Mouse (Mus musculus) liver, adult 2 months (tissue): ENCODE measurements at regions not wholly inside any gene's neighbourhood (a gene's known extent, or its start where the extent isn't known, plus 50 kb on each side); places are given as distances from the start of the nearest gene placed in this dataset.

ENCODE experiments used
- DNase-seq: peaks from one replicate; pipeline ENCODE4 v3.0.0-alpha.2; 2011; ENCODE audit warnings: low read depth, low spot score; ENCODE audit errors: extremely low read depth
- H3K27ac ChIP-seq: fragments of 200-500 bp; replicated peaks from 2 replicates; pipeline ENCODE4 v1.5.1; 2012; ENCODE audit warnings: low read depth, mild to moderate bottlenecking, control low read depth, inconsistent platforms, low read length; ENCODE audit not compliant: insufficient read depth
- H3K27me3 ChIP-seq: fragments of 200-500 bp; 2 replicates; pipeline ENCODE4 v1.6.1; 2012; ENCODE audit warnings: mild to moderate bottlenecking, moderate library complexity, low read length, inconsistent platforms; ENCODE audit not compliant: control insufficient read depth, insufficient read depth
- H3K36me3 ChIP-seq: fragments of 200-500 bp; 2 replicates; pipeline ENCODE4 v1.6.1; 2012; ENCODE audit warnings: low read length, inconsistent platforms; ENCODE audit not compliant: control insufficient read depth, insufficient read depth
- H3K4me1 ChIP-seq: fragments of 200-500 bp; 2 replicates; pipeline ENCODE4 v1.6.1; 2011; ENCODE audit warnings: low read length; ENCODE audit not compliant: control insufficient read depth, insufficient read depth
- H3K4me3 ChIP-seq: fragments of 200-500 bp; 2 replicates; pipeline ENCODE4 v1.5.1; 2011; ENCODE audit warnings: low read depth, mild to moderate bottlenecking, control low read depth, low read length, moderate library complexity; ENCODE audit not compliant: insufficient read depth
- H3K79me2 ChIP-seq: fragments of 200-500 bp; 2 replicates; pipeline ENCODE4 v1.6.1; 2012; ENCODE audit warnings: inconsistent platforms, mild to moderate bottlenecking, low read length, moderate library complexity; ENCODE audit not compliant: control insufficient read depth, insufficient read depth
- H3K9ac ChIP-seq: fragments of 200-500 bp; 2 replicates; pipeline ENCODE4 v1.6.1; 2012; ENCODE audit warnings: low read depth, mild to moderate bottlenecking, control low read depth, inconsistent platforms, low read length
- CTCF ChIP-seq: fragments of 200-500 bp; IDR thresholded peaks from 2 replicates; pipeline ENCODE4 v1.5.1; 2011; ENCODE audit warnings: low read depth, low read length, control low read depth
- POLR2A ChIP-seq: fragments of 200-500 bp; IDR thresholded peaks from 2 replicates; pipeline ENCODE4 v1.6.1; 2011; ENCODE audit warnings: low read length, control low read depth; ENCODE audit not compliant: insufficient read depth; ENCODE audit errors: extremely low read depth
- WGBS: fragments of 180-500 bp; shearing (Covaris S2); methylation state at CpG from one replicate; pipeline ENCODE4 v1.1.7; 2018; 5-methylcytosine and 5-hydroxymethylcytosine counted together

DNA sequence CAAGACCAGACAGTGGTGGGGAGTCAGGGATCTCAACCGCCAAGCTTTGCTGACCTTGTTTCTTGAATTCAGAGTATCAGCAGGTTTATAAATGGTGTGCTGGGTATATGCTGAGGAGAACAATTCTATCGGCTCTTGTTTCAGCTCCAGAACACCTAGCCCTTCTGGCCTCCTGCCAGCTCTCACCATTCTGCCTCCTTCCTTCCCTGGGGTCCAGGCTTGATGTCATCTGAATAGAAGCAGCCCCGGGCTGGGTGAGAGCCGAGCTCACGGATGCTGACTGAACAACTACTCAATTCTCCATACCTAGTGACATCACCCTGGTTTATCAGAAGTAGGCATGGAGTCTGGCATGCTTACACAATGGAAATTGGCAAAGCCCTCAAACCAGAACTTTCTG, 203.5 kb downstream of the Efnb2 start:
- Histone ChIP-seq H3K4me3 (no peak overlapping the region), H3K79me2 (no peaks in the 10 kb centered on the region), H3K27me3 (0 out of 2 replicates have a peak, but pooled peaks cover 2% of the 10 kb centered on the region), H3K36me3 (no peaks in the 10 kb centered on the region), H3K9ac (no peak overlapping the region), H3K4me1 (no peaks in the 10 kb centered on the region), H3K27ac (no peak overlapping the region)
- TF ChIP-seq CTCF, result no peak
- no peak for TF ChIP-seq POLR2A
- 62% methylated on average over 5 of the region's 5 CpGs for WGBS
- no peak for DNase-seq

DNA sequence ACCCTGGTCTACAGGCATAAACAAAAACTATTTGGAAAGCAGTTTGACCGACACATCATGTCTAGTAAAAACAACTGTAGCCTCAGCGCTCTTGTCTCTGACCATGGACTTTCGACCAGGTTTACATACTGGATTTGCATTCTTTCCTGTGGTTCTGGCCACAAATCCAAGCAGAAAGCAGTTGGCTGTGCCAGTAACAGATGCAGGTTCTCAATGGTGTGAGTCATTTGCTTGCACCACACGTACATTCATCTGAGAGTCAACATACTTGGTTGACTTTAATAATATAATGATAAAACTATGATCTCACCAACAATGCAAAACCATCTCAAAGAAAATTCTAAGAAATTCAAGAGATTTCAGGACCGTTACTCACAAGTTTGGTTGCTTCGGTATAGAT, 207.1 kb downstream of the Efnb2 start:
- Histone ChIP-seq H3K4me1 (no peaks in the 10 kb centered on the region), H3K27ac (no peak overlapping the region), H3K9ac (no peak overlapping the region), H3K27me3 (0 out of 2 replicates have a peak, but pooled peaks cover 2% of the 10 kb centered on the region), H3K4me3 (no peak overlapping the region), H3K79me2 (no peaks in the 10 kb centered on the region), H3K36me3 (no peaks in the 10 kb centered on the region)
- 85% methylated on average over 6 of the region's 6 CpGs for WGBS
- TF ChIP-seq POLR2A (no peak), CTCF (no peak)
- no peak for DNase-seq

DNA sequence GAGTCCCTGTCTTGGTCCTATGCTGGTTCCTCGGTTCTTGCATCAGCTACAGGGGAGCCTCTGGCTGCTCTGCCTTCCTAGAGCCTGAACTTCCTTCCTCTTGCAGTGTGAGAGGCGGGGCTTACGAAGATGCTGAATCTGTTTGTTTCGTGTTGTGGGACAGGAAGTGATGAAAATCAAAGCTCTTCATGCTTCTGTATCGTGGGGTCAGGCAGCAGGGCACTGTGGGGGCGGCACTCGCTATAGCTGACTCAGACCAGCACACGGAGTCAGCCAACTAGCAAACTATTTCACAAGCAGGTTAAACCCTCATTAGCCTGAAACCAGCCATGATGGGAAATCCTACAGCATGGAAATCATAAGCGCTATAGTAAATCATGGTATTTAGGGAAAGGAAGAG, 208.8 kb downstream of the Efnb2 start:
- WGBS, result 56% methylated on average over 9 of the region's 9 CpGs
- H3K9ac ChIP-seq, result no peak overlapping the region
- no peaks in the 10 kb centered on the region for H3K4me1 ChIP-seq
- H3K4me3 ChIP-seq, result no peak overlapping the region
- 0 out of 2 replicates have a peak, but pooled peaks cover 2% of the 10 kb centered on the region for H3K27me3 ChIP-seq
- peak; percentile 38 for DNase-seq
- no peaks in the 10 kb centered on the region for H3K79me2 ChIP-seq
- TF ChIP-seq CTCF (no peak), POLR2A (no peak)
- no peaks in the 10 kb centered on the region for H3K36me3 ChIP-seq
- no peak overlapping the region for H3K27ac ChIP-seq

DNA sequence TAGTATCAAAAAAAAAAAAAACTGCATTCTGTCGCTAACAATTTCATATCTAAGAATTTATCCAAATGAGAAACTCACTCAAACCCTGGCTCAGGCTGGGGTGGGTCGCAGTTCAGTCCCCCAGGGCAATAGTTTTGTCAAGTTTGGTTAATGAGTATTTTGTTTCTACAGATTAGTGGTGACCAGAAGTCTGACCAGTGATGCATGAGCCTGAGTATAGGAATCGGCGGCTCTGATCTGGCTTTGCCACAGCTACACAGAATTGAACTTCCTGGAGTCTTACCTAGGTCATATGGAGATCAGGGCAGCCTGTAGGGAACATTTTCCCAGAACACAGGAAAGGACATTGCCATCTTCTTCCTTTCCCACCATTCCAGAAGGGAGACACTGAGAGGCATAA, 212.1 kb downstream of the Efnb2 start:
- no peaks in the 10 kb centered on the region for H3K4me1 ChIP-seq
- no peak for TF ChIP-seq POLR2A
- no peak for TF ChIP-seq CTCF
- H3K9ac ChIP-seq, result no peak overlapping the region
- H3K79me2 ChIP-seq, result no peaks in the 10 kb centered on the region
- WGBS, result 82% methylated on average over 4 of the region's 4 CpGs
- H3K27ac ChIP-seq, result no peak overlapping the region
- no peak for DNase-seq
- no peaks in the 10 kb centered on the region for H3K27me3 ChIP-seq
- no peaks in the 10 kb centered on the region for H3K36me3 ChIP-seq
- no peak overlapping the region for H3K4me3 ChIP-seq

DNA sequence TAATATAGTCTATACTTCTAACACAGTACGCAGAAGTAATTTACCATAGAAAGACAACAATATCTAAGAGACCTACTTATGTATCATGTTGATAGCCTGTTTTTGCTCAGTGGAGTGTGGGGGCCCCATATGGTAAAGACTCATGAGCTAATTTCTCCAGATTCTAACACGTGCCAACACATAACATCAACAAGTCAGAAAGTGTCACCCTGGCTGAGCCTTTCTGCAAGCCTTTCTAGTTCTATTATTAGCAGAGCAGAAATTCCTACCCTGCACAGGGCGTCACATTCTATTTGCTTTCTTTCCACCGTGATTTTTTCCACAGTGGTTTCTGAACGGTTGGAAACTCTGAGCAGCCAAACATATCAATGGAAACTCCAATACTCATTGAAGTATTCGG, 219.5 kb downstream of the Efnb2 start:
- Histone ChIP-seq H3K27ac (no peak overlapping the region), H3K36me3 (no peaks in the 10 kb centered on the region), H3K27me3 (no peaks in the 10 kb centered on the region), H3K79me2 (no peaks in the 10 kb centered on the region), H3K4me1 (no peaks in the 10 kb centered on the region), H3K4me3 (no peak overlapping the region), H3K9ac (no peak overlapping the region)
- DNase-seq, result no peak
- TF ChIP-seq CTCF, result no peak
- TF ChIP-seq POLR2A, result no peak
- 72% methylated on average over 6 of the region's 6 CpGs for WGBS

DNA sequence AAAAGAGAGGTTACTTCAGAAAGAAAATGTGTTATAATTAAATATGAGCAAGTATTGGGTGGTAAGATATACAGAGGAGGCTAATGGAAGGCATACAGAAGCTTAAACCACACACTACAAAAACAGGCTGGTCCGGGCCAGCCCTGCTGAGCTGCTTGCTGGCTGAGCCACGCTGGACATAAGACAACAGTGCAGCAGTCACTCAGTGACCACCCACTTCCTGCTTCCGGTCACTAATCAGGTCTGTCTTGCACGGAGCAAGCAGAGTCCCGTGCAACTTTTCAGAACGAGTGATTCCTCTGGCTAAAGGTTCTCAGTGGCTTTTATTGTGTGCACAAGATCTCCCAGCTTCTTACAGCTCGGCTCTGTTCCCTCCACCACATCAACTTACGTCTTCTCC, 220.1 kb downstream of the Efnb2 start:
- H3K27me3 ChIP-seq, result no peaks in the 10 kb centered on the region
- no peak overlapping the region for H3K9ac ChIP-seq
- no peaks in the 10 kb centered on the region for H3K36me3 ChIP-seq
- TF ChIP-seq CTCF, result no peak
- no peak for TF ChIP-seq POLR2A
- WGBS, result 55% methylated on average over 8 of the region's 8 CpGs
- H3K4me1 ChIP-seq, result no peaks in the 10 kb centered on the region
- no peak overlapping the region for H3K4me3 ChIP-seq
- peak; percentile 4 for DNase-seq
- H3K27ac ChIP-seq, result no peak overlapping the region
- H3K79me2 ChIP-seq, result no peaks in the 10 kb centered on the region
